Mouse (Mus musculus): ENCODE results near the gene Map3k9.

Gene Map3k9

GRCm38 (mm10) chr12:81781105-81781909 lies at the start of gene Map3k9:
Gene Map3k9, minus strand, starts transcription at chr12:81781175.
- peak; percentile 95 for DNase-seq

- no peak for DNase-seq
Observed at GRCm38 (mm10) chr12:81828355-81828754, 47.4 kb upstream of the Map3k9 start.

GRCm38 (mm10) chr12:81822778-81823480 lies 42.0 kb upstream of the Map3k9 start:
- peak; percentile 56 for DNase-seq

- no peak for DNase-seq
Observed at GRCm38 (mm10) chr12:81822176-81822575, 41.2 kb upstream of the Map3k9 start.

GRCm38 (mm10) chr12:81820700-81821099 lies 39.7 kb upstream of the Map3k9 start:
- peak; percentile 37 for DNase-seq

GRCm38 (mm10) chr12:81817126-81817505 lies 36.1 kb upstream of the Map3k9 start:
- no peak for DNase-seq

- no peak for DNase-seq
Observed at GRCm38 (mm10) chr12:81816330-81817125, 35.6 kb upstream of the Map3k9 start.

- DNase-seq: no peak
Observed at GRCm38 (mm10) chr12:81814742-81815141, 33.8 kb upstream of the Map3k9 start.

- no peak for DNase-seq
Observed at GRCm38 (mm10) chr12:81810417-81810816, 29.4 kb upstream of the Map3k9 start.

- DNase-seq: no peak
Observed at GRCm38 (mm10) chr12:81808596-81808995, 27.6 kb upstream of the Map3k9 start.

- DNase-seq: no peak
Observed at GRCm38 (mm10) chr12:81807953-81808352, 27.0 kb upstream of the Map3k9 start.

- DNase-seq: no peak
Observed at GRCm38 (mm10) chr12:81807529-81807837, 26.5 kb upstream of the Map3k9 start.

GRCm38 (mm10) chr12:81806759-81807528 lies 26.0 kb upstream of the Map3k9 start:
- DNase-seq: peak; percentile 68

GRCm38 (mm10) chr12:81806114-81806513 lies 25.1 kb upstream of the Map3k9 start:
- DNase-seq: no peak

- no peak for DNase-seq
Observed at GRCm38 (mm10) chr12:81803803-81804202, 22.8 kb upstream of the Map3k9 start.

GRCm38 (mm10) chr12:81803016-81803415 lies 22.0 kb upstream of the Map3k9 start:
- DNase-seq: no peak

GRCm38 (mm10) chr12:81801134-81801533 lies 20.2 kb upstream of the Map3k9 start:
- no peak for DNase-seq

- peak; percentile 74 for DNase-seq
Observed at GRCm38 (mm10) chr12:81796541-81796940, 15.6 kb upstream of the Map3k9 start.

- DNase-seq: no peak
Observed at GRCm38 (mm10) chr12:81792511-81793218, 11.7 kb upstream of the Map3k9 start.

- no peak for DNase-seq
Observed at GRCm38 (mm10) chr12:81789499-81789898, 8.5 kb upstream of the Map3k9 start.

GRCm38 (mm10) chr12:81788672-81789084 lies 7.7 kb upstream of the Map3k9 start:
- peak; percentile 92 for DNase-seq

- DNase-seq: no peak
Observed at GRCm38 (mm10) chr12:81787262-81787661, 6.3 kb upstream of the Map3k9 start.
